Mouse (Mus musculus) kidney, embryonic 16.5 days (tissue): Measurements from ENCODE around the gene Gmeb1. TPM values are rescaled to one million over a fixed set of nuclear protein-coding genes. Genes with fewer than 3 reads are reported as not detected.

Experiments used
- ATAC-seq: fragments of 200-750 bp; cut with Nextera tagmentation; 2 replicates; pipeline ENCODE4 v1.8.0; 2017; ENCODE audit warnings: moderate TSS enrichment; ENCODE audit not compliant: low FRiP score, low TSS enrichment
- H3K27ac ChIP-seq: fragments of 300-500 bp; sonication (generic); 2 replicates; pipeline ENCODE4 v1.5.1; 2014; ENCODE audit warnings: low read length
- H3K27me3 ChIP-seq: fragments of 300-500 bp; sonication (generic); 2 replicates; pipeline ENCODE4 v1.6.1; 2014; ENCODE audit warnings: low read length, control low read depth, mixed read lengths; ENCODE audit not compliant: insufficient read depth
- H3K36me3 ChIP-seq: fragments of 300-500 bp; sonication (generic); 2 replicates; pipeline ENCODE4 v1.6.1; 2014; ENCODE audit warnings: low read length, control low read depth, mixed read lengths; ENCODE audit not compliant: insufficient read depth
- H3K4me1 ChIP-seq: fragments of 300-500 bp; sonication (generic); 2 replicates; pipeline ENCODE4 v1.6.1; 2014; ENCODE audit warnings: low read length, control low read depth, mixed read lengths; ENCODE audit not compliant: insufficient read depth
- H3K4me2 ChIP-seq: fragments of 300-500 bp; sonication (generic); replicated peaks from 2 replicates; pipeline ENCODE4 v1.6.1; 2014; ENCODE audit warnings: low read depth, low read length
- H3K4me3 ChIP-seq: fragments of 300-500 bp; sonication (generic); 2 replicates; pipeline ENCODE4 v1.5.1; 2014; ENCODE audit warnings: mild to moderate bottlenecking, low read length
- H3K9ac ChIP-seq: fragments of 300-500 bp; sonication (generic); replicated peaks from 2 replicates; pipeline ENCODE4 v1.6.1; 2014; ENCODE audit warnings: low read length
- H3K9me3 ChIP-seq: fragments of 300-500 bp; sonication (generic); 2 replicates; pipeline ENCODE4 v1.6.1; 2016; ENCODE audit warnings: low read length, control low read depth
- WGBS: fragments of 180-500 bp; shearing (Covaris S2); extraction: QIAGEN DNeasy Blood & Tissue Kit; methylation state at CpG from one replicate; pipeline ENCODE4 v1.1.7; 2014; 5-methylcytosine and 5-hydroxymethylcytosine counted together
- microRNA-seq: library from miRNA; unstranded; fragments of <30 nt; microRNA quantifications from one replicate; pipeline ENCODE4, GENCODE M21; 2016
- polyA plus RNA-seq: library from polyadenylated mRNA; unstranded; fragments of >200 nt; fragmentation: Nextera tagmentation; extraction: Ambion mirVana; gene quantifications from 2 replicates; pipeline ENCODE4 v1.2.1, GENCODE M21; 2015

The Gmeb1 gene
- polyA plus RNA-seq, 1 experiment from 2014 or later: 39.3 TPM

GRCm38 (mm10) chr4:132181721-132182658 is 79.4 kb downstream of the Gmeb1 start:
- ATAC-seq: peak; percentile 85
- Histone ChIP-seq H3K4me2 (peak overlapping the region; percentile 11; the same call in 1 of the 2 replicates), H3K27ac (peak overlapping the region; percentile 60)

GRCm38 (mm10) chr4:132180710-132181109 is 80.7 kb downstream of the Gmeb1 start:
- H3K27me3 ChIP-seq: no peaks in the 10 kb centered on the region
- H3K4me3 ChIP-seq: no peak overlapping the region
- H3K4me1 ChIP-seq: peaks cover 8% of the 10 kb centered on the region
- no peak overlapping the region for H3K27ac ChIP-seq
- H3K36me3 ChIP-seq: peaks cover 19% of the 10 kb centered on the region; the same call in 1 of the 2 replicates
- WGBS: 84% methylated on average over 9 of the region's 9 CpGs
- H3K9ac ChIP-seq: no peak overlapping the region
- no peak overlapping the region for H3K4me2 ChIP-seq
- no peaks in the 10 kb centered on the region for H3K9me3 ChIP-seq
- ATAC-seq: no peak

More at GRCm38 (mm10) chr4:132181721-132182658, 79.4 kb downstream of the Gmeb1 start:
- WGBS: 32% methylated on average over 22 of the region's 22 CpGs
- H3K4me1 ChIP-seq: peaks cover 8% of the 10 kb centered on the region
- H3K9ac ChIP-seq: no peak overlapping the region; the same call in 1 of the 2 replicates
- no peaks in the 10 kb centered on the region for H3K9me3 ChIP-seq
- H3K4me3 ChIP-seq: no peak overlapping the region
- peaks cover 21% of the 10 kb centered on the region; the same call in 1 of the 2 replicates for H3K36me3 ChIP-seq
- no peaks in the 10 kb centered on the region for H3K27me3 ChIP-seq

- 7% methylated on average over 10 of the region's 10 CpGs for WGBS
- Histone ChIP-seq H3K9ac (no peak overlapping the region), H3K4me3 (no peak overlapping the region), H3K4me2 (no peak overlapping the region), H3K27me3 (no peaks in the 10 kb centered on the region), H3K4me1 (peaks cover 8% of the 10 kb centered on the region), H3K36me3 (0 out of 2 replicates have a peak, but pooled peaks cover 8% of the 10 kb centered on the region), H3K9me3 (no peaks in the 10 kb centered on the region), H3K27ac (no peak overlapping the region)
- peak; percentile 89 for ATAC-seq
Observed at GRCm38 (mm10) chr4:132178630-132179059, 82.8 kb downstream of the Gmeb1 start.

- H3K9ac ChIP-seq: no peak overlapping the region
- H3K36me3 ChIP-seq: 0 out of 2 replicates have a peak, but pooled peaks cover 3% of the 10 kb centered on the region
- no peak for ATAC-seq
- H3K9me3 ChIP-seq: no peaks in the 10 kb centered on the region
- no peak overlapping the region for H3K4me2 ChIP-seq
- H3K4me1 ChIP-seq: no peaks in the 10 kb centered on the region
- no peak overlapping the region for H3K4me3 ChIP-seq
- 41% methylated on average over 10 of the region's 10 CpGs for WGBS
- H3K27me3 ChIP-seq: no peaks in the 10 kb centered on the region
- H3K27ac ChIP-seq: no peak overlapping the region
Observed at GRCm38 (mm10) chr4:132176474-132176873, 84.9 kb downstream of the Gmeb1 start.

Small RNA genes lying within 50 kb of the gene (microRNA-seq; reads per million reads assigned to microRNA genes)
- not detected for gene Gm22033

Other genes with a start within 250 kb of the Gmeb1 start
- gene Gm10300, start 186.9 kb downstream of the Gmeb1 start, polyA plus RNA-seq: 0.08 and 0.12 TPM in 2 replicates
- gene Epb41, start 186.3 kb downstream of the Gmeb1 start, polyA plus RNA-seq: 68.6 and 72.5 TPM in 2 replicates
- 0.06 and 0.19 TPM in 2 replicates for gene Oprd1, start 117.1 kb downstream of the Gmeb1 start, polyA plus RNA-seq
- gene Ythdf2, start 49.3 kb downstream of the Gmeb1 start, polyA plus RNA-seq: 106 and 108 TPM in 2 replicates
- 42.9 and 45.7 TPM in 2 replicates for gene Taf12, start 12.8 kb upstream of the Gmeb1 start, polyA plus RNA-seq
- 3.9 and 4.1 TPM in 2 replicates for gene Rab42, start 41.8 kb upstream of the Gmeb1 start, polyA plus RNA-seq
- 75.8 and 77.0 TPM in 2 replicates for gene Trnau1ap, start 67.9 kb upstream of the Gmeb1 start, polyA plus RNA-seq
- gene Rcc1, start 92.0 kb upstream of the Gmeb1 start, polyA plus RNA-seq: 89.6 and 92.7 TPM in 2 replicates
- gene Phactr4, start 160.9 kb upstream of the Gmeb1 start, polyA plus RNA-seq: 23.7 and 32.8 TPM in 2 replicates
- 21.0 and 22.2 TPM in 2 replicates for gene Med18, start 202.3 kb upstream of the Gmeb1 start, polyA plus RNA-seq
- 20.4 and 21.2 TPM in 2 replicates for gene Sesn2, start 248.9 kb upstream of the Gmeb1 start, polyA plus RNA-seq